Mouse (Mus musculus) right cerebral cortex, adult 18-20 months (tissue): ENCODE results near the gene Nudt15.
"Not testable (repeated sequence)": the region's sequence is repeated elsewhere in the genome, so short reads cannot be mapped to it uniquely, and the experiment has no call there.

Source experiments
- DNase-seq: peaks from one replicate; pipeline ENCODE4 v3.0.0; 2022; ENCODE audit warnings: mixed read lengths

Gene Nudt15

GRCm38 (mm10) chr14:73548051-73548450, at the start of gene Nudt15:
Gene Nudt15, minus strand, starts transcription at chr14:73548242.
- no peak for DNase-seq

GRCm38 (mm10) chr14:73592166-73592565, 44.1 kb upstream of the Nudt15 start:
- DNase-seq, result no peak

GRCm38 (mm10) chr14:73588080-73588479, 40.0 kb upstream of the Nudt15 start:
- DNase-seq, result no peak

- DNase-seq, result no peak
These were observed 28.3 kb upstream of the Nudt15 start for GRCm38 (mm10) chr14:73576336-73576735.

GRCm38 (mm10) chr14:73574053-73574452, 26.0 kb upstream of the Nudt15 start:
- DNase-seq, result no peak

- DNase-seq, result no peak
These were observed 23.1 kb upstream of the Nudt15 start for GRCm38 (mm10) chr14:73571143-73571542.

GRCm38 (mm10) chr14:73569831-73570230, 21.8 kb upstream of the Nudt15 start:
- not testable (repeated sequence) for DNase-seq

GRCm38 (mm10) chr14:73553122-73553696, 5.2 kb upstream of the Nudt15 start:
- no peak for DNase-seq

- peak; percentile 95 for DNase-seq
These were observed 4.5 kb upstream of the Nudt15 start for GRCm38 (mm10) chr14:73552341-73553121.

GRCm38 (mm10) chr14:73551164-73551563, 3.1 kb upstream of the Nudt15 start:
- no peak for DNase-seq

- DNase-seq, result peak; percentile 29
These were observed 2.7 kb upstream of the Nudt15 start for GRCm38 (mm10) chr14:73550732-73551131.

GRCm38 (mm10) chr14:73550291-73550690, 2.2 kb upstream of the Nudt15 start:
- no peak for DNase-seq

- no peak for DNase-seq
These were observed 1.0 kb downstream of the Nudt15 start for GRCm38 (mm10) chr14:73547034-73547433.

- no peak for DNase-seq
These were observed 4.3 kb downstream of the Nudt15 start for GRCm38 (mm10) chr14:73543781-73544180.

- no peak for DNase-seq
These were observed 12.4 kb downstream of the Nudt15 start for GRCm38 (mm10) chr14:73535641-73536040.

GRCm38 (mm10) chr14:73533755-73534465, 14.1 kb downstream of the Nudt15 start:
- no peak for DNase-seq

- not testable (repeated sequence) for DNase-seq
These were observed 19.4 kb downstream of the Nudt15 start for GRCm38 (mm10) chr14:73528661-73529060.

GRCm38 (mm10) chr14:73524766-73525448, 23.1 kb downstream of the Nudt15 start, which contains the start of gene Sucla2:
Gene Sucla2, plus strand, starts transcription at chr14:73525319.
- DNase-seq, result peak; percentile 95

- no peak for DNase-seq
These were observed 23.9 kb downstream of the Nudt15 start for GRCm38 (mm10) chr14:73524136-73524535.

GRCm38 (mm10) chr14:73509765-73510423, 38.1 kb downstream of the Nudt15 start, which contains the start of gene Med4:
Gene Med4, plus strand, starts transcription at chr14:73510025.
- peak; percentile 95 for DNase-seq

- DNase-seq, result no peak
These were observed 39.2 kb downstream of the Nudt15 start for GRCm38 (mm10) chr14:73508630-73509395.
